Mouse (Mus musculus): ENCODE results near the gene Ddx6.

The Ddx6 gene

GRCm38 (mm10) chr9:44685346-44686330 lies 80.9 kb downstream of the Ddx6 start:
- peak; percentile 80 for DNase-seq (ENCODE audit: low read depth, low spot score)

- DNase-seq (ENCODE audit: low read depth, low spot score) = no peak
Observed at GRCm38 (mm10) chr9:44686638-44687037, 81.9 kb downstream of the Ddx6 start.

GRCm38 (mm10) chr9:44688013-44688412 lies 83.3 kb downstream of the Ddx6 start:
- DNase-seq (ENCODE audit: low read depth, low spot score) = no peak
